Mouse (Mus musculus) heart, postnatal 0 days (tissue): ENCODE data around the gene 2310011J03Rik.

Experiments used
- CTCF ChIP-seq: IDR thresholded peaks from 2 replicates; pipeline ENCODE4 v1.5.1; 2016; ENCODE audit warnings: antibody characterized with exemption, control low read depth, low read depth
- EP300 ChIP-seq: IDR thresholded peaks from 2 replicates; pipeline ENCODE4 v1.6.1; 2016; ENCODE audit warnings: antibody characterized with exemption, low read depth

- no peak for TF ChIP-seq CTCF
- no peak for TF ChIP-seq EP300
These were observed 35.1 kb upstream of the 2310011J03Rik start for GRCm38 (mm10) chr10:80355431-80355830.
